Mouse (Mus musculus) layer of hippocampus, adult 2 months (tissue): ENCODE results near the gene Samd8. TPM values are rescaled to one million over a fixed set of nuclear protein-coding genes. Genes with fewer than 3 reads are reported as not detected.

ENCODE experiments used
- DNase-seq, 2 experiments: peaks; one replicate each; pipeline ENCODE4 v3.0.0; 2022; ENCODE audit warnings: low spot score in 2 of 2
- H3K27ac ChIP-seq: fragments of 200-600 bp; 2 replicates; pipeline ENCODE4 v1.8.1; 2022
- H3K4me3 ChIP-seq: fragments of 200-600 bp; 2 replicates; pipeline ENCODE4 v1.8.1; 2022; ENCODE audit warnings: mild to moderate bottlenecking
- CTCF ChIP-seq: fragments of 200-600 bp; conservative IDR thresholded peaks from 2 replicates; pipeline ENCODE4 v1.8.1; 2022; ENCODE audit warnings: antibody characterized with exemption, mild to moderate bottlenecking, moderate library complexity
- total RNA-seq, 2 experiments: library from RNA; stranded (reverse); gene quantifications; 2 replicates each; pipeline ENCODE4 v1.2.3; 2021

Samd8 gene
- total RNA-seq, 2 experiments from 2014 or later: 79.3 to 82.6 TPM

DNA sequence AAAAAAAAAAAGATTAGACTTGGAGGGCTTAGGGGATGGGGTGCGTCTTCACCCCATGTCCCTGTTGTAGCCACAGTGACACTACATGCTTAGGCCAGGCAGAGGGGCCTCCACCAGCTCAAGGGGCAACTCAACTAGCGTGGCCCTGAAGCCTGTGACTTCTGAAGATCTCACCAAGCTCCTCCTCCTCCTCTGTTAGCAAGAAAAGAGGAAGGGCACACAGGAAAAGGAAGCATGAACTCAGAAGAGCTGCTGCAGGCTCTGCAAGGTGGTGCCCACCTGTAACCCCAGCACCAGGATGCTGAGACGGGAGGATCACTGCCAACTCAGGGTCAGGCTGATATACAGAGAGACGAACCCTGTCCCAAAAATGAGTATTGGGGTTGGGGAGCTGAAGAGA is 61.0 kb downstream of the Samd8 start:
- no peak overlapping the region for H3K4me3 ChIP-seq
- DNase-seq: no peak
- H3K27ac ChIP-seq: no peak overlapping the region
- no peak for TF ChIP-seq CTCF

DNA sequence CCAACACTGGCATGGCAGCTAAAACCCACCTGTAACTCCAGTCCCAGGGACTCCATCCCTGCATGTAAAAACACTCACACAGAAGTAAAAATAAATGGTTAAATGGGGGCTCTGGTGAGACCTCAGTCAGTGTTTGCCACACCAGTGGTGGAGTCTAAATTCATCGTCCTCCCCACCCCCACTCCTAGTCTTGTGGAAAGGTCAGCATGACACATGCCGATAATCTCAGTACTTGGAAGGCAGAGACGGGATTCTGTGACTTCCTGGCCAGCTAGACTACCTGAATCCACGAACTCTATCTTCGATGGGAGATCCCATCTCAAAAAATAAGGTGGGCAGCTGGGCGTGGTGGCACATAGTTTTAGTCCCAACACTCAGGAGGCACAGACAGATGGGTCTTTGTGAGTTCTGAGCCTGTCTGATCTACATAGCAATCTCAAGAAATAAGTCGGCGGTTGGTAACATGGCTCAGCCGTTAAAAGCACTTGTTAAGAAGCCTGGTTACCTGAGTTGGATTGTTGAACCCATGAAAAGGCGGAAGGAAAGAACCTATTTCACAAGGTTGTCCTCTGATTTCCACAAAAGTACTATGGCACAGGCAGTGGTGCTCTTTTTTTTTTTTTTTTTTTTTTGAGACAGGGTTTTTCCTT is 61.5 kb downstream of the Samd8 start:
- no peak for TF ChIP-seq CTCF
- Histone ChIP-seq H3K27ac (no peak overlapping the region), H3K4me3 (no peak overlapping the region)
- DNase-seq: no peak

DNA sequence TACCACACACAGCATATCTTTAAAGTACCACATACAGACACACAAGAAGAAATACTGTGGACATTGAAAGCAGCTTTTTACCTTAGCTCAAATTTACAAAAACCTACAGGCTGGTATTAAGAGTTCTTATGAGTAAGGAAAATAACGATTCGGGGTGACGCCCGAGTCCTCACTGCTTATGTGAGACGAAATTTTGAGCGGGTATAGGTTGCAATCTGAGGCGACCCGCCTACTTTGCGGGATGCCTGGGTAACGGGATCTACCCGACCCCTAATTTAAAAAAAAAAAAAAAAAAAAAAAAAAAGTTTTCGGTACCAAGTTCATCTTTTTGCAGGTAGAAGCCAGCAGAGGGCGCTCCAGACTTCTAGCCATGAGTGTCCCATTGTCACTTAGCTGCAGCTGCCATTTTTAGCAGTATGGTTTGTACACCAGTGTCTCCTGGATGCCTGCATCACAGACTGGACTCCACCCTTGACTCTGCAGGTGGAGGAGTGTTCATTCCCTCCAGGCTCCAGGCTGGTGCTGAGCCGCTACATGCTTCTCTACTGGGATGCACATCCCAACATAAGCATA is 62.3 kb downstream of the Samd8 start:
- peak; percentile 80 for TF ChIP-seq CTCF

DNA sequence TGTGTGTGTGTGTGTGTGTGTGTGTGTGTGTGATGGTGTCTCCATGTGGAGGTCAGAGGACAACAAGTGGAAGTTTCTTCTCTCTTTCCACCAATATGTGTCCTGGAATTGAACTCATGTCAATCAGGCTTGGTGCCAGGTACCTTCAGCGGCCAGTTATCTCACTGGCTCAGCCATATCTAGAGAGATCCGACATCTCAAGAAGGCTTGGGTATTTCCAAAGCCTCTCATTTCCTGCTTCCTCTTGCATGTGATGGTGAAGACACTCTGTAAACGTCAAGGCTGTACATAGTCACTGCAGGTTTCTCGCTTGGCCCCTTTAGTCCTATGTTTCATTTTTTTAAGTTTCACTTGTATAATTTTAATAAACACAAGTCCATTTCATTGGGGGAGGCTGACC is 62.9 kb downstream of the Samd8 start:
- H3K27ac ChIP-seq: no peak overlapping the region
- no peak for DNase-seq
- no peak for TF ChIP-seq CTCF
- no peak overlapping the region for H3K4me3 ChIP-seq

More for the DNA sequence above, 62.3 kb downstream of the Samd8 start:
- no peak overlapping the region for H3K4me3 ChIP-seq
- peak in 1 of 2 experiments; percentile 55 for DNase-seq
- H3K27ac ChIP-seq: no peak overlapping the region

DNA sequence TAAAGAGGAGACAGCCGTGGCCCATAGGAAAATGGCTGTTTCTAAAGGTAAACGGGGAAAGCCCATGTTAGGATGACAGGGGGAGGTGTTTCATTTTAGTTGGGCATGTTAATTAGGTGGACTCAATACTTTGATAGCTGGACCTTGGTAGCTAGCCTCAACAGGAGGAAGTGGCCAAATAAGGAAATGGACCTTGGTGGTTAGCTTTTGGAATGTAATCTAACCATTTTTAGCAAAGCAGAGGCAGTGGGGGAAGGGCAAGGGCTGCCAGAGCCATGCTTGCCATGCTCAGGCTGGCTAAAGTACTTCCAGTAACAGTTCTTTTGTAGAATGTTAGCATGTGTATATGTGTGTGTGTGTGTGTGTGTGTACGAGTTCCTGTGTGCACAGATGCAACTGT is 63.5 kb downstream of the Samd8 start:
- DNase-seq: no peak
- Histone ChIP-seq H3K27ac (no peak overlapping the region), H3K4me3 (no peak overlapping the region)
- no peak for TF ChIP-seq CTCF

DNA sequence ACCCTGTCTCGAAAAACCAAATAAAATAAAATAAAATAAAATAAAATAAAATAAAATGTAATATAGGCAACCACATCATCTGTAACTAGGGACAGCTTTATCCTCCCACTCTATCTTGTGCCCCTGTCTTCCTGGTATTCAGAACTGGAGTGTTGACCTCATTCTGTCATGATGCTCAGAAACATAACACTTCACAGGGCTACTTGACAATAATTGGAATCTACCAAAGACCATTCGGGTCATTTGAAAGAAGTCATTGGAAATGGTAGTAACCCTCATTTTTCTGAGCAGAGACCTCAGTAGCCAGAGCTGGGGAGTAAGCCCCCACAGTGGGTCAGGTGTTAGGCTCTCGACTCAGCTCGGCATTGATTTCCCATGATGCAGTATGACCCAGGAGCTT is 64.3 kb downstream of the Samd8 start:
- H3K27ac ChIP-seq: no peak overlapping the region
- TF ChIP-seq CTCF: no peak

DNA sequence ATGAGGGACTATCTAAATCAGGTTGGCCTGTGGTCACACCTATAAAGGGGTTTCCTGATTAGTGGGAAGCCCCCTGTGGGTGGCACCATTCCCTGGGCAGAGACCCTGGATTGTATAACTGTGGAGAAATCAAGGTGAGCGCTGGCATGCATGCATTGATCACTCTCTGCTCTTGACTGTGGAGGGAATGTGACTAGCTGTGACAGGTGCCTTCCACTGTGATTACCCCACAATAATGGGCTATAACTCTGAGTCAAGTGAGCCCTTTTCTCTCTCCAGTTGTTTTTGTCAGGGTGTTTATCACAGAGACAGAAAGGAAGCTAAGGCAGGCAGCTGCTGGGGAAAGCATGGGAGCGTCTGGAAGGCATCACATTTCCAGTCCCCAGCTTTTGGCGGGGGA is 65.9 kb downstream of the Samd8 start:
- no peak for TF ChIP-seq CTCF
- DNase-seq: no peak
- no peak overlapping the region for H3K4me3 ChIP-seq

More for the DNA sequence above, 64.3 kb downstream of the Samd8 start:
- no peak overlapping the region for H3K4me3 ChIP-seq
- no peak for DNase-seq

DNA sequence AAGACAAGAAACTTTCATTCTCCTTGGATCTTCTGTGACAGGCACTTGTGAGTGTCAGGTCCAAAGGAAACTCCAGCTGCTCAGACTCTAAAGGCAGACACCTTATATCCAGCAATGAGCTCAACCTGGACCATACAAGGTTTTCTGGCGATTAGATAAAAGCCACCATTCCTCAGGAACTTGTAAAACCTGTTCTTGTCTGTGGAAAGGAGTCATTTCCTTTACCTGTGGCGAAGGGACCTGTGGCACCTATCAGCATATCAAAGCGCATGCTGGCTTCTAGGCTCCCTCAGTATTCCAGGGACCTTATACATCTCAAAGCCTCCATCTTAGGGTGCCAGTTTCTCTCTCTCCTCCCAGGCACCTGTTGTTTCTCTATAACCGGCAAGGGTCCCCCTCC is 67.1 kb downstream of the Samd8 start:
- no peak for DNase-seq
- TF ChIP-seq CTCF: no peak
- H3K27ac ChIP-seq: no peak overlapping the region
- no peak overlapping the region for H3K4me3 ChIP-seq

More for the DNA sequence above, 65.9 kb downstream of the Samd8 start:
- H3K27ac ChIP-seq: no peak overlapping the region

DNA sequence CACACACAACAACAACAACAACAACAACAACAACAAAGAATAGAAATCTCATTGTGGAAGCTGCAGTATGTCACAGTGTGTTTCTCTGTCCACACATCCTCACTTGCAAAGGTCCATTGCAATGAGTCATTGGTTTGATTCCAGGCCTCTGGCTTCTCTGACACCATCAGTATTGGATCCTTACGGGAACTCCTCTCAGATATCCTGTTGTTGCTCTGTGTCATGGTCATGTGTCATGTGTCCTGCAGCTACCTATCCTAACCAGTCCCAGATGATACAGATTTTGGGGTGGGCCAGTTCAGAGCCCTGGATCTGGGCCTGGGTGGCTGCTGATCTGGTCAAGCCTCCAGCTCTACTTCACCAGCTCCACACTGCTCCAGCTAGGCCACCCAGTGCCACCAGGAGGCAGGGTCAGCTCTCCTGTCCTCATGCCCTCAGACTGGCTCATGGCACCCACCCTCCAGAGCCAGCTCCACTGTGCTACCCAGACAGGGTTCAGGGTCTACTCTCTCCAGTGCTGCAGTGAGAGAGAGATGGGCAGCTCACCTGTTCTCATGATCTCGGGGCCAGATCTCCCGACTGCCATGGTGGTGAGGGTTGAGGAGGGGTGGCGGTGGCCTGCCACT is 70.7 kb downstream of the Samd8 start:
- no peak overlapping the region for H3K4me3 ChIP-seq
- TF ChIP-seq CTCF: no peak
- no peak for DNase-seq
- no peak overlapping the region for H3K27ac ChIP-seq

DNA sequence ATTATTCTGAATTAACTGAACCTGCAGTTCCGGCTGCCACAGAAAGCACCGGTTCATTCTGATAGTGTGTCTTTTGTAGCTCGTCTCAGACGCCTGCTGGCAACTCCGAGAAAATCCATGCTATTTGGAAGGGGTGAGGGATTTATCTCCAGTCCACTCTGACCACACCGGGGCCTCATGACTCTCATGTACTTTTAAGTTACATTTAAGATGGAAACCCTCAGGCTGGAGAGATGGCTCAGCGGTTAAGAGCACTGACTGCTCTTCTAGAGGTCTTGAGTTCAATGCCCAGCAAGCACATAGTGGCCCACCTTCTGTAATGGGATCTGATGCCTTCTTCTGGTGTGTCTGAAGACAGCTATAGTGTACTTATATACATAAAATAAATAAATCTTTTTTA is 72.0 kb downstream of the Samd8 start:
- Histone ChIP-seq H3K4me3 (no peak overlapping the region), H3K27ac (peak overlapping the region; percentile 90; the same call in 1 of the 2 replicates)
- TF ChIP-seq CTCF: 0 out of 2 replicates have a peak, but pooled peaks have one; percentile 7
- DNase-seq: no peak

DNA sequence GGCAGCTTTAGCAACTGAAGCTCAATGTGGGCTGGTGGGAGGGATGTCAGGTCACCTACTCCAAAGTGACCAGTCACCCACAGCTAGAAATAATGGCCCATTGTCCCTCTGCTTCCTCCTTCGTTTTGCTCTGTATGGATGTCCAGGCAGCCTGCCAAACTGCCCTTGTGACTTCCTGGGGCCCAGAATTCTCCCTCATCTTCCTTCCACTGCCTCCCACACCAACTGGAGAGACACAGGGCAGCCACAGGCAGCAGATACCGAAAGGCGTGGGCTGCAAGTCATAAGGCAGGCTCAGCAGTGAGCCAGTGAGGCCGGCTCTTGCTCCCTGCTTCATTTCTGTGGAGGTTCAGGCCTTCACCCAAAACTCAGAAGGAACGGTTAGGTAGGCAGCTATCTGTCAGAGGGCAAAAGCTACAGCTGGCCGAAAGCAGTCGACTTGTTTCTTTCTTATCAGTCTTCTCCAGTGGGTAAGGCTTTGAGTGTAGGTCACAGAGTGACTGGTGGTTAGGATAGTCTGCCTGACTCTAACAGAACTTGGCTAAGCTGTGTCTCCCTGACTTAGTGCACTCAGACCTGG is 72.6 kb downstream of the Samd8 start:
- DNase-seq: peak; percentile 60 to 62
- Histone ChIP-seq H3K27ac (peak overlapping the region; percentile 90), H3K4me3 (no peak overlapping the region; the same call in 1 of the 2 replicates)
- TF ChIP-seq CTCF: no peak

DNA sequence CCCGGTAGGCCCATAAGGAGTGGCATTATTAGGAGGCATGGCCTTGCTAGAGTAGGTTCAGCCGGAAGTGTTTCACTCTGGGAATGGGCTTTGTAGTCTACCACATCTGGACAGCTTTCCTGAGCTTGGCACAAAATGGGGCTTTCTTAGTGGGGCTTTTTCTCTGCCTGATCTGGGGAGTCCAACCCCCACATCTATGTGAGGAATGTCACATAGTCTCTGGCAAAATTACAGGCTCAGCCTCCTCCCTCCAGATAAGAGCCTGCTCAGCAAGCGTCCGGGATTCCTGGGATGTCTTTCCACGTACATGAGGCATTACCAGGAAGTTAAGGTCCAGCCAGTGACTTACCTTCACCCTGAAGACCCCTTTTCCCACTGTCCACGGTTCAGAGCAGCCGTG is 73.6 kb downstream of the Samd8 start:
- Histone ChIP-seq H3K27ac (no peak overlapping the region; the same call in 1 of the 2 replicates), H3K4me3 (no peak overlapping the region)
- TF ChIP-seq CTCF: no peak
- no peak for DNase-seq

DNA sequence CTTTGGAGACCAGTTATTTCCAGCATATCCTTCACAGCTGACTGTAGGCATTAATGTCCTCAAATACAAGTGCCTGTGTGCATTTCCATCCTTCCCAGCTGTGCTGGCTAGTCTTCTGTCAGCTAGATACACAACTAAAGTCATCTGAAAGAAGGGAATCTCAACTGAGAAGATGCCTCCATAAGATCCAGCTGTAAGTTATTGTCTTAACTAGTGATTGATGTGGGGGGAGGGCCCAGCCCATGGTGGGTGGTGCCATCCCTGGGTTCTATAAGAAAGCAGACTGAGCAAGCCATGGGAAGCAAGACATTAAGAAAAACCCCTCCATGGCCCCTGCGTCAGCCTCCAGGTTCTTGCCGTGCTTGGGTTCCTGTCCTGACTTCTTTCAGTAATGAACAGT is 74.6 kb downstream of the Samd8 start, which contains the start of gene Vdac2:
TSS of gene Vdac2 (plus strand) at position 301 of the 400 bp plus-strand sequence.
- Histone ChIP-seq H3K27ac (peak within 1 kb of the TSS; percentile 29; the same call in 1 of the 2 replicates), H3K4me3 (no peak within 1 kb of the TSS)
- TF ChIP-seq CTCF: no peak
- no peak for DNase-seq
